Mouse (Mus musculus): ENCODE results near the gene 1110008P14Rik. TPM values are rescaled to one million over a fixed set of nuclear protein-coding genes. Genes with fewer than 3 reads are reported as not detected.
A peak's percentile ranks its signal among the peaks of the same experiment; 100 is the strongest.

1110008P14Rik gene
- polyA plus RNA-seq, 1 experiment from 2014 or later: 107 TPM

DNA sequence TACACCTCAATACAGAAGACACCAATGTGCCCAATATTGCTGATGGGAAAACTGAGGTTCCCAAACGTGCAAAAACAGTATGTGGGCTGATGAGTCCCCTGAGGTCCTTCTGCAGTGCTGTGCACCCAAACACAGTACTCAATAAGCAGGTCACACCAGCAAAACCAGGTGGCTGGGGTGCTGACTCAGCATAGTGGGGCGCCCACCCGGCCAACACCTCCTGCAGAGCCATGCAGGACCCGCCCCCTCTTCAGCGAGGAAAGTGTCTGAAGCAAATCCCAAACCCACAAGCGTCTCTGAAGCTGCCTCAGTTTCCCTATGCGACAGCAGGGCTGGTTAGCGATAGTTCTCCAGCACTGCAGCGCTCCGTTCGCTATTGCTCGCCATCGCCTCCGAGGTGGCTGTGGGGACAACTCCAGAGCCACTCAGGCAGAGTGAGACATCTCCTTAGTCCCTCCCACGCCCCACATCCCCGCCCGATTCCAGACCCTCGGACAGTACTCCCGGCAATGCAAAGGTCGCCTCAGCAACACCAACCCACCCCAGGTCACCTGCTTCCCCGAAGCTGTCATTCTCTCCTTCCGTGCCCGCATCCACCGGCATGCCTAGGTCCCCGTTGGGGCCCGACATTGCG lies 480 bp downstream of the 1110008P14Rik start:
- H3K36me3 ChIP-seq (ENCODE audit: control insufficient read depth, insufficient read depth, low read length): peaks cover 38% of the 10 kb centered on the region
- no peaks in the 10 kb centered on the region for H3K9me3 ChIP-seq (ENCODE audit: control insufficient read depth, low read length)
- WGBS: under 1% methylated on average over 27 of the region's 27 CpGs
- no peaks in the 10 kb centered on the region for H3K4me1 ChIP-seq (ENCODE audit: control insufficient read depth, insufficient read depth, low read length)
- H3K4me3 ChIP-seq (replicated peaks; ENCODE audit: low read depth, low read length): peak overlapping the region; percentile 67
- H3K27me3 ChIP-seq (ENCODE audit: control insufficient read depth, insufficient read depth, low read length): no peaks in the 10 kb centered on the region
- DNase-seq (peak; percentile 66), ATAC-seq (ENCODE audit: low FRiP score, low TSS enrichment) (peak; percentile 43)
- H3K27ac ChIP-seq (replicated peaks; ENCODE audit: low read depth, low read length): no peak overlapping the region
- H3K4me2 ChIP-seq (ENCODE audit: low read length): peak overlapping the region; percentile 96
- peak overlapping the region; percentile 62 for H3K9ac ChIP-seq (replicated peaks; ENCODE audit: low read length)

GRCm38 (mm10) chr2:32380001-32380500 lies 1.7 kb downstream of the 1110008P14Rik start:
- ATAC-seq (ENCODE audit: low FRiP score, low TSS enrichment) (no peak), DNase-seq (no peak)
- H3K27ac ChIP-seq (replicated peaks; ENCODE audit: low read depth, low read length): no peak overlapping the region
- no peaks in the 10 kb centered on the region for H3K27me3 ChIP-seq (ENCODE audit: control insufficient read depth, insufficient read depth, low read length)
- H3K4me3 ChIP-seq (replicated peaks; ENCODE audit: low read depth, low read length): no peak overlapping the region
- H3K9ac ChIP-seq (replicated peaks; ENCODE audit: low read length): no peak overlapping the region
- no peaks in the 10 kb centered on the region for H3K4me1 ChIP-seq (ENCODE audit: control insufficient read depth, insufficient read depth, low read length)
- WGBS: 90% methylated on average over 7 of the region's 7 CpGs
- H3K36me3 ChIP-seq (ENCODE audit: control insufficient read depth, insufficient read depth, low read length): peaks cover 50% of the 10 kb centered on the region
- no peaks in the 10 kb centered on the region for H3K9me3 ChIP-seq (ENCODE audit: control insufficient read depth, low read length)
- no peak overlapping the region for H3K4me2 ChIP-seq (ENCODE audit: low read length)

GRCm38 (mm10) chr2:32376963-32377362 lies 4.8 kb downstream of the 1110008P14Rik start:
- Histone ChIP-seq H3K9me3 (ENCODE audit: control insufficient read depth, low read length) (no peaks in the 10 kb centered on the region), H3K27ac (replicated peaks; ENCODE audit: low read depth, low read length) (no peak overlapping the region), H3K9ac (replicated peaks; ENCODE audit: low read length) (no peak overlapping the region), H3K27me3 (ENCODE audit: control insufficient read depth, insufficient read depth, low read length) (no peaks in the 10 kb centered on the region), H3K4me2 (ENCODE audit: low read length) (no peak overlapping the region), H3K4me3 (replicated peaks; ENCODE audit: low read depth, low read length) (no peak overlapping the region), H3K4me1 (ENCODE audit: control insufficient read depth, insufficient read depth, low read length) (no peaks in the 10 kb centered on the region), H3K36me3 (ENCODE audit: control insufficient read depth, insufficient read depth, low read length) (peaks cover 74% of the 10 kb centered on the region)
- 96% methylated on average over 10 of the region's 10 CpGs for WGBS
- DNase-seq (no peak), ATAC-seq (ENCODE audit: low FRiP score, low TSS enrichment) (no peak)

DNA sequence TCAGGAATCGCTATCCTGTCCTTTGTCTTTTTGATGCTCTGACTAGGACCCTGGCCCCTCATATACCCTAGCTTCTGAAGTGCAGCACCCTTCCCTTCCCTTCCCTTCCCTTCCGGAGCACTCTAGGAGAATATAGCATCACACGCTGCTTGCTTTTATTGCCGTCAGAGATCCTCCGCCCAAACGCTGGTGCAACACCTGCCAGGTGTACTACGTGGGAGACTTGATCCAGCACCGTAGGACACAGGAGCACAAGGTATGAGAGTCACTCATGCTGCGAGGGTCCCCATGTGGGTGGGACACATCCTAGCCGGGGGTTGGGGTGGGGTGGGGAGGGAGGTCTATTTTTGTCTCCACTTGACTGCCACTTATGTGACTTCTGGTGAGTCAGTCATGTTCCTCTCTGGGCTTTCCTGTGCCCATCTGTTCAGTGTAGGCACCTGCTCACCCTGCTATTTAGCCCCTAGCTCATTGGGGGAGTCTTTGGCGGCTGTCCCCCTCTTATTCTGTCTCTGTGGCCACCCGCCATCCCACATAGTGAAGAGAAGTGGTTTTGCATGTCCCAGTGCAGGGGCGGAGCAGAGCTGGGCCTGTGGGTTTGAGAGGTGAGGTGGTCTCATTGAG lies 6.3 kb downstream of the 1110008P14Rik start:
- Histone ChIP-seq H3K27me3 (ENCODE audit: control insufficient read depth, insufficient read depth, low read length) (no peaks in the 10 kb centered on the region), H3K4me2 (ENCODE audit: low read length) (no peak overlapping the region), H3K27ac (replicated peaks; ENCODE audit: low read depth, low read length) (no peak overlapping the region), H3K9me3 (ENCODE audit: control insufficient read depth, low read length) (no peaks in the 10 kb centered on the region), H3K36me3 (ENCODE audit: control insufficient read depth, insufficient read depth, low read length) (peaks cover 90% of the 10 kb centered on the region), H3K4me1 (ENCODE audit: control insufficient read depth, insufficient read depth, low read length) (no peaks in the 10 kb centered on the region), H3K4me3 (replicated peaks; ENCODE audit: low read depth, low read length) (no peak overlapping the region), H3K9ac (replicated peaks; ENCODE audit: low read length) (no peak overlapping the region)
- DNase-seq (no peak), ATAC-seq (ENCODE audit: low FRiP score, low TSS enrichment) (no peak)
- 94% methylated on average over 13 of the region's 13 CpGs for WGBS

DNA sequence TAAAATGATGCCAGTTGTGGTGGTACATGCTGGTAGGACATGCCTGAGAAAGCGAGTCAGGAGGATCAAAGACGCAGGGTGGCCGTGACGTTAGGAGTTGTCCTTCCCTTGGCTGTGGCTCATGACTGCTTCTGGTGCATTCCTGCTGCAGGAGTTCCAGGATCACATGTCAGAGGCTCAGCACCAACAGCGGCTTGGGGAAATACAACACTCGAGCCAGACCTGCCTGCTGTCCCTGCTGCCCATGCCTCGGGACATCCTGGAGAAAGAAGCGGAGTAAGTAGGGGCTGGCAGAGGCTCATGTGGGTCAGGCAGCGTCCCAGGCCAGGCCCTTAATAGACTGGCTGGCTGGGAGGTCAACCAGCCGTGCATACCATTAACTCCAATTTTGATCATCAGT lies 7.5 kb downstream of the 1110008P14Rik start:
- no peak overlapping the region for H3K27ac ChIP-seq (replicated peaks; ENCODE audit: low read depth, low read length)
- ATAC-seq (ENCODE audit: low FRiP score, low TSS enrichment): no peak
- 91% methylated on average over 10 of the region's 10 CpGs for WGBS

DNA sequence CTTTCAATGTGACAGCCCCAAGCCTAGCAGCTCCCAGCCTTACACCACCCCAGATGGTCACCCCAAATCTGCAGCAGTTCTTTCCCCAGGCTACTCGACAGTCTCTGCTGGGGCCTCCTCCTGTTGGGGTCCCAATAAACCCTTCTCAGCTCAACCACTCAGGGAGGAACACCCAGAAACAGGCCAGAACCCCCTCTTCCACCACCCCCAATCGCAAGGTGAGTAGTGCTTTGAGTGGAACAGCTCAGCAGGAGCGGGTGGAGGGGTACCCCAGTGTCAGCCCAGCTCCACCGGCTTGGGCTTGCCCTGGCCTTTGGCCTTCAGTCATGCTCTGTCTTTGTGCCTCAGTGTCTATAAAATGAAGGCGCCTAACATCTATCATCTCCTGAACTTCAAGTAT lies 14.4 kb downstream of the 1110008P14Rik start:
- Histone ChIP-seq H3K4me3 (replicated peaks; ENCODE audit: low read depth, low read length) (no peak overlapping the region), H3K27ac (replicated peaks; ENCODE audit: low read depth, low read length) (no peak overlapping the region), H3K36me3 (ENCODE audit: control insufficient read depth, insufficient read depth, low read length) (peaks cover 61% of the 10 kb centered on the region), H3K27me3 (ENCODE audit: control insufficient read depth, insufficient read depth, low read length) (no peaks in the 10 kb centered on the region), H3K4me2 (ENCODE audit: low read length) (no peak overlapping the region), H3K9me3 (ENCODE audit: control insufficient read depth, low read length) (no peaks in the 10 kb centered on the region), H3K9ac (replicated peaks; ENCODE audit: low read length) (no peak overlapping the region), H3K4me1 (ENCODE audit: control insufficient read depth, insufficient read depth, low read length) (peaks cover 8% of the 10 kb centered on the region)
- no peak for ATAC-seq (ENCODE audit: low FRiP score, low TSS enrichment)
- DNase-seq: no peak
- 97% methylated on average over 5 of the region's 5 CpGs for WGBS

More for the DNA sequence above, 7.5 kb downstream of the 1110008P14Rik start:
- H3K9me3 ChIP-seq (ENCODE audit: control insufficient read depth, low read length): no peaks in the 10 kb centered on the region
- no peaks in the 10 kb centered on the region for H3K4me1 ChIP-seq (ENCODE audit: control insufficient read depth, insufficient read depth, low read length)
- no peak overlapping the region for H3K9ac ChIP-seq (replicated peaks; ENCODE audit: low read length)
- H3K36me3 ChIP-seq (ENCODE audit: control insufficient read depth, insufficient read depth, low read length): peaks cover 94% of the 10 kb centered on the region
- H3K4me3 ChIP-seq (replicated peaks; ENCODE audit: low read depth, low read length): no peak overlapping the region
- H3K27me3 ChIP-seq (ENCODE audit: control insufficient read depth, insufficient read depth, low read length): no peaks in the 10 kb centered on the region
- no peak overlapping the region for H3K4me2 ChIP-seq (ENCODE audit: low read length)
- DNase-seq: no peak

DNA sequence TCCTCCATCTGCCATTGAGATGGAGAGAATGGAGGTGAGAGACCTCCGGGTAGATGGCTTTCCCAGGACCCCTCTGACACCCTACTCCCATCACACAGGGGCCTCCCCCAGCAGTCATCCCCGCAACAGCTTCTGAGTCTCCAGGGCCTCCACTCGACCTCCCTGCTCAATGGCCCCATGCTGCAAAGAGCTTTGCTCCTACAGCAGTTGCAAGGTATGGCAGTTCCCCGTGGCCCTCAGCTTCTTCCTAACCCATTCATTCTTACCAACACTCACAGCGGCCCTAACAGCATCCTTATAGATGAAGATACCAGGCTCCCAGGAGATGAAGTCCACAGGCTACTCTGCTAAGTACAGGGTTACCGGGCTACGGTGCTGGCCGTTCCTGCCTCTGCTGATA lies 17.6 kb downstream of the 1110008P14Rik start:
- WGBS: 88% methylated on average over 8 of the region's 8 CpGs
- no peak overlapping the region; the same call in 1 of the 2 replicates for H3K9ac ChIP-seq (replicated peaks; ENCODE audit: low read length)
- ATAC-seq (ENCODE audit: low FRiP score, low TSS enrichment): no peak
- H3K27me3 ChIP-seq (ENCODE audit: control insufficient read depth, insufficient read depth, low read length): peaks cover 4% of the 10 kb centered on the region; the same call in 1 of the 2 replicates
- no peaks in the 10 kb centered on the region for H3K9me3 ChIP-seq (ENCODE audit: control insufficient read depth, low read length)
- H3K4me1 ChIP-seq (ENCODE audit: control insufficient read depth, insufficient read depth, low read length): peaks cover 18% of the 10 kb centered on the region
- peaks cover 29% of the 10 kb centered on the region for H3K36me3 ChIP-seq (ENCODE audit: control insufficient read depth, insufficient read depth, low read length)
- H3K4me3 ChIP-seq (replicated peaks; ENCODE audit: low read depth, low read length): peak overlapping the region; percentile 81; the same call in 1 of the 2 replicates
- H3K4me2 ChIP-seq (ENCODE audit: low read length): peak overlapping the region; percentile 88
- DNase-seq: no peak
- no peak overlapping the region for H3K27ac ChIP-seq (replicated peaks; ENCODE audit: low read depth, low read length)

DNA sequence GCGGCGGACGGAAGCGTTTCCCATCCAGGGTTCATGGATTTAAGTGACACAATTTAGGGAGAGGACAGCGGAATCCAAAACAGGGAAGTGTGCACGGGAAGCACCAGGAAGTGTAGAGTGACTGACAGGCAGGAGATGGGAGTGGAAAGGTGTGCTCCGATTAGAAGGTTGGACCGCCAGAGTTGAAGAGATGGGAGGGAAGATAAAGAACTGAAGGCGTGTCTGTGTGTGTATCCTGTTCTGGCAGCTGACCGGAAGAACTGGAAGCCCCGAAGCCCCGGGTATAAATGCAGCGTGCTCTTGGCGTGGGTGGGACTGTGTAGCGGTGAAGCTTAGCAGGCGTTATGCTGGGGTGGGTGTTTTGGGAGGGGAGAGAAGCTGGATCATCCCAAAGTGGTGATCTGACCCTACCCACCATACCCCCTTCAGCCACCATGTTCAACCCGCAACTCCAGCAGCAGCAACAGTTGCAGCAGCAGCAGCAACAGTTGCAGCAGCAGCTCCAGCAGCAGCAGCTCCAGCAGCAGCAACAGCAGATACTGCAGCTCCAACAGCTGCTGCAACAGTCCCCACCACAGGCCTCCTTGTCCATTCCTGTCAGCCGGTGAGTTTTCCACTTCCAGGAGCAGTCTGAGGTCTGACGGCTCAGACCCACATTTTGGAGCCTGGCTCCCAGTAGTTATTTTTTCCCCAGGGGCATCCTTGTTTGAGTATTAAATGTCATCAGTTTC lies 18.2 kb downstream of the 1110008P14Rik start:
- Histone ChIP-seq H3K9me3 (ENCODE audit: control insufficient read depth, low read length) (no peaks in the 10 kb centered on the region), H3K27me3 (ENCODE audit: control insufficient read depth, insufficient read depth, low read length) (peaks cover 4% of the 10 kb centered on the region; the same call in 1 of the 2 replicates), H3K4me2 (ENCODE audit: low read length) (peak overlapping the region; percentile 88), H3K36me3 (ENCODE audit: control insufficient read depth, insufficient read depth, low read length) (peaks cover 29% of the 10 kb centered on the region), H3K9ac (replicated peaks; ENCODE audit: low read length) (peak overlapping the region; percentile 86), H3K4me1 (ENCODE audit: control insufficient read depth, insufficient read depth, low read length) (peaks cover 18% of the 10 kb centered on the region), H3K4me3 (replicated peaks; ENCODE audit: low read depth, low read length) (peak overlapping the region; percentile 81), H3K27ac (replicated peaks; ENCODE audit: low read depth, low read length) (peak overlapping the region; percentile 86)
- WGBS: 10% methylated on average over 19 of the region's 19 CpGs
- peak; percentile 51; the same call in 1 of the 2 replicates for ATAC-seq (ENCODE audit: low FRiP score, low TSS enrichment)
- peak; percentile 40 for DNase-seq
